Mouse (Mus musculus): Measurements from ENCODE around the gene Ccdc106. TPM values are rescaled to one million over a fixed set of nuclear protein-coding genes. Genes with fewer than 3 reads are reported as not detected.

The Ccdc106 gene
- 60.0 and 75.7 TPM in 2 replicates for polyA plus RNA-seq (2015; fragmentation: Nextera tagmentation; extraction: Ambion mirVana)

- ATAC-seq (ENCODE audit: low FRiP score), result peak; percentile 90
- no peaks in the 10 kb centered on the region for H3K27me3 ChIP-seq (replicated peaks)
- peaks cover 20% of the 10 kb centered on the region for H3K36me3 ChIP-seq
- WGBS, result 0% methylated on average over 39 of the region's 49 CpGs
- H3K4me3 ChIP-seq (replicated peaks), result peak within 1 kb of the TSS; percentile 84
- H3K9ac ChIP-seq (replicated peaks), result peak within 1 kb of the TSS; percentile 97
- peak within 1 kb of the TSS; percentile 94 for H3K27ac ChIP-seq (replicated peaks)
- no peaks in the 10 kb centered on the region for H3K9me3 ChIP-seq (replicated peaks)
- peaks cover 39% of the 10 kb centered on the region for H3K4me1 ChIP-seq
- peak within 1 kb of the TSS; percentile 82 for H3K4me2 ChIP-seq
These were observed at the start of gene Ccdc106, which contains the start of gene Zfp865 for GRCm38 (mm10) chr7:5020000-5020681. Gene Ccdc106, plus strand, starts transcription at chr7:5020553. Gene Zfp865, plus strand, starts transcription at chr7:5020376.

- no peaks in the 10 kb centered on the region for H3K9me3 ChIP-seq (replicated peaks)
- no peak within 1 kb of the TSS for H3K27ac ChIP-seq (replicated peaks)
- H3K4me1 ChIP-seq, result no peaks in the 10 kb centered on the region
- no peak within 1 kb of the TSS for H3K4me3 ChIP-seq (replicated peaks)
- 0 out of 2 replicates have a peak, but pooled peaks cover 5% of the 10 kb centered on the region for H3K27me3 ChIP-seq (replicated peaks)
- WGBS, result 52% methylated on average over 6 of the region's 6 CpGs
- no peak within 1 kb of the TSS for H3K9ac ChIP-seq (replicated peaks)
- no peaks in the 10 kb centered on the region for H3K36me3 ChIP-seq
- no peak within 1 kb of the TSS for H3K4me2 ChIP-seq
- ATAC-seq (ENCODE audit: low FRiP score), result no peak
These were observed 49.3 kb upstream of the Ccdc106 start, which contains the start of gene Sbk3 for GRCm38 (mm10) chr7:4971068-4971467. Gene Sbk3, minus strand, starts transcription at chr7:4971168.

- WGBS, result 38% methylated on average over 7 of the region's 7 CpGs
- Histone ChIP-seq H3K4me1 (no peaks in the 10 kb centered on the region), H3K36me3 (no peaks in the 10 kb centered on the region), H3K27me3 (replicated peaks) (0 out of 2 replicates have a peak, but pooled peaks cover 5% of the 10 kb centered on the region), H3K27ac (replicated peaks) (no peak overlapping the region), H3K9me3 (replicated peaks) (no peaks in the 10 kb centered on the region), H3K4me3 (replicated peaks) (no peak overlapping the region), H3K4me2 (no peak overlapping the region), H3K9ac (replicated peaks) (no peak overlapping the region)
- no peak for ATAC-seq (ENCODE audit: low FRiP score)
These were observed 48.6 kb upstream of the Ccdc106 start for GRCm38 (mm10) chr7:4971710-4972109.

GRCm38 (mm10) chr7:4972321-4973047 lies 47.9 kb upstream of the Ccdc106 start:
- H3K27me3 ChIP-seq (replicated peaks), result 0 out of 2 replicates have a peak, but pooled peaks cover 4% of the 10 kb centered on the region
- no peak overlapping the region for H3K27ac ChIP-seq (replicated peaks)
- no peaks in the 10 kb centered on the region for H3K9me3 ChIP-seq (replicated peaks)
- no peak for ATAC-seq (ENCODE audit: low FRiP score)
- H3K4me1 ChIP-seq, result no peaks in the 10 kb centered on the region
- 83% methylated on average over 18 of the region's 18 CpGs for WGBS
- no peaks in the 10 kb centered on the region for H3K36me3 ChIP-seq
- no peak overlapping the region for H3K4me2 ChIP-seq
- H3K4me3 ChIP-seq (replicated peaks), result no peak overlapping the region
- H3K9ac ChIP-seq (replicated peaks), result no peak overlapping the region

GRCm38 (mm10) chr7:4975455-4975854 lies 44.9 kb upstream of the Ccdc106 start:
- H3K36me3 ChIP-seq, result no peaks in the 10 kb centered on the region
- 73% methylated on average over 4 of the region's 4 CpGs for WGBS
- H3K9ac ChIP-seq (replicated peaks), result no peak overlapping the region

GRCm38 (mm10) chr7:4976832-4977231 lies 43.5 kb upstream of the Ccdc106 start:
- no peaks in the 10 kb centered on the region for H3K27me3 ChIP-seq (replicated peaks)
- ATAC-seq (ENCODE audit: low FRiP score), result no peak
- no peak overlapping the region for H3K9ac ChIP-seq (replicated peaks)
- no peak overlapping the region for H3K4me3 ChIP-seq (replicated peaks)
- H3K9me3 ChIP-seq (replicated peaks), result no peaks in the 10 kb centered on the region
- H3K36me3 ChIP-seq, result no peaks in the 10 kb centered on the region
- H3K4me1 ChIP-seq, result no peaks in the 10 kb centered on the region
- WGBS, result 90% methylated on average over 7 of the region's 7 CpGs
- H3K27ac ChIP-seq (replicated peaks), result no peak overlapping the region
- no peak overlapping the region for H3K4me2 ChIP-seq

More at GRCm38 (mm10) chr7:4975455-4975854, 44.9 kb upstream of the Ccdc106 start:
- no peak overlapping the region for H3K4me3 ChIP-seq (replicated peaks)
- H3K27ac ChIP-seq (replicated peaks), result no peak overlapping the region
- H3K27me3 ChIP-seq (replicated peaks), result no peaks in the 10 kb centered on the region
- no peaks in the 10 kb centered on the region for H3K4me1 ChIP-seq
- no peaks in the 10 kb centered on the region for H3K9me3 ChIP-seq (replicated peaks)
- H3K4me2 ChIP-seq, result no peak overlapping the region
- ATAC-seq (ENCODE audit: low FRiP score), result no peak

- 66% methylated on average over 2 of the region's 2 CpGs for WGBS
- peaks cover 25% of the 10 kb centered on the region for H3K36me3 ChIP-seq
- ATAC-seq (ENCODE audit: low FRiP score), result no peak
- H3K4me2 ChIP-seq, result no peak overlapping the region
- H3K27ac ChIP-seq (replicated peaks), result no peak overlapping the region
- no peak overlapping the region for H3K9ac ChIP-seq (replicated peaks)
- no peaks in the 10 kb centered on the region for H3K9me3 ChIP-seq (replicated peaks)
- peaks cover 11% of the 10 kb centered on the region for H3K4me1 ChIP-seq
- H3K4me3 ChIP-seq (replicated peaks), result no peak overlapping the region
- H3K27me3 ChIP-seq (replicated peaks), result no peaks in the 10 kb centered on the region; the same call in 1 of the 2 replicates
These were observed 32.1 kb upstream of the Ccdc106 start for GRCm38 (mm10) chr7:4988250-4988649.

GRCm38 (mm10) chr7:4993347-4993998 lies 26.9 kb upstream of the Ccdc106 start:
- Histone ChIP-seq H3K9ac (replicated peaks) (peak overlapping the region; percentile 6; the same call in 1 of the 2 replicates), H3K27ac (replicated peaks) (no peak overlapping the region), H3K4me2 (peak overlapping the region; percentile 77), H3K36me3 (peaks cover 31% of the 10 kb centered on the region), H3K27me3 (replicated peaks) (no peaks in the 10 kb centered on the region; the same call in 1 of the 2 replicates), H3K4me1 (peaks cover 41% of the 10 kb centered on the region), H3K4me3 (replicated peaks) (peak overlapping the region; percentile 73), H3K9me3 (replicated peaks) (no peaks in the 10 kb centered on the region)
- ATAC-seq (ENCODE audit: low FRiP score), result no peak
- WGBS, result 34% methylated on average over 50 of the region's 55 CpGs

GRCm38 (mm10) chr7:4993999-4994788 lies 26.2 kb upstream of the Ccdc106 start:
- Histone ChIP-seq H3K27ac (replicated peaks) (no peak overlapping the region), H3K4me3 (replicated peaks) (peak overlapping the region; percentile 73), H3K9ac (replicated peaks) (peak overlapping the region; percentile 81; the same call in 1 of the 2 replicates), H3K36me3 (peaks cover 31% of the 10 kb centered on the region), H3K4me1 (peaks cover 41% of the 10 kb centered on the region), H3K4me2 (peak overlapping the region; percentile 77), H3K27me3 (replicated peaks) (no peaks in the 10 kb centered on the region; the same call in 1 of the 2 replicates), H3K9me3 (replicated peaks) (no peaks in the 10 kb centered on the region)
- WGBS, result 46% methylated on average over 59 of the region's 59 CpGs
- ATAC-seq (ENCODE audit: low FRiP score), result no peak

GRCm38 (mm10) chr7:4995268-4996002 lies 24.9 kb upstream of the Ccdc106 start:
- WGBS, result 7% methylated on average over 19 of the region's 19 CpGs
- peak; percentile 13 for ATAC-seq (ENCODE audit: low FRiP score)
- peak overlapping the region; percentile 77 for H3K4me2 ChIP-seq
- no peaks in the 10 kb centered on the region for H3K27me3 ChIP-seq (replicated peaks)
- peaks cover 31% of the 10 kb centered on the region for H3K36me3 ChIP-seq
- peak overlapping the region; percentile 73 for H3K4me3 ChIP-seq (replicated peaks)
- H3K27ac ChIP-seq (replicated peaks), result peak overlapping the region; percentile 75
- no peaks in the 10 kb centered on the region for H3K9me3 ChIP-seq (replicated peaks)
- H3K4me1 ChIP-seq, result peaks cover 41% of the 10 kb centered on the region
- peak overlapping the region; percentile 81 for H3K9ac ChIP-seq (replicated peaks)
